30 mouse cellular contexts compared by ENCODE assay signal in the genomic region with DNA sequence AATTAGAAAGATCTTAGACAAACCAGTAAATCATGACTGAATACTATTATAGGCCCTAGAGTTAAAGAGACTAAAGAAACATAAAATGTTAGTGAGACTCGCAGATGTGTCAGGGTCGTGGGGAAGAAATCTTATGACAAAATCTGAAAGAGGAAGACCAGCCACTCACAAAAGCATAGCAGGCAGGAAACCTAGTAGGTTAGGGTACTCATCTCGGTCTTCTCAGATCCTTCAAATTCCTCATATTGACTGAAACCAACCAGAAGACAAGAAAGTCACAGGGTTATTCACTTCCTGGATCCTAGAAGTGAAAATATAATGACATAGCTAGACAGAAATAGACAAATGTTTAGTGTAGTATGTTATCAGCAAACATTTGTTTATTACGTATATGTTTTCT.
"Had no signal": no experiment of that assay in that cellular context is flagged by ENCODE, and none has a peak within 500 bp of the region (broad histone marks: within the 10 kb centered on the region; RNA-seq: fewer than 3 reads in every experiment).

No protein-coding gene starts in this region.

- H3K36me3 ChIP-seq: limb, embryonic 10.5 days; limb, embryonic 12.5 days; limb, embryonic 13.5 days; limb, embryonic 15.5 days; liver, embryonic 12.5 days; liver, embryonic 13.5 days; liver, embryonic 15.5 days; lung, embryonic 15.5 days; midbrain, embryonic 10.5 days; midbrain, embryonic 12.5 days; midbrain, embryonic 13.5 days; midbrain, embryonic 15.5 days had no signal

- H3K4me1 ChIP-seq: limb, embryonic 10.5 days; limb, embryonic 12.5 days; limb, embryonic 13.5 days; limb, embryonic 15.5 days; liver, embryonic 12.5 days; liver, embryonic 13.5 days; liver, embryonic 15.5 days; lung, embryonic 15.5 days; megakaryocyte, embryonic 14.5 days; midbrain, embryonic 10.5 days; midbrain, embryonic 12.5 days; midbrain, embryonic 13.5 days; midbrain, embryonic 15.5 days had no signal

- H3K9me3 ChIP-seq: limb, embryonic 10.5 days; limb, embryonic 12.5 days; limb, embryonic 13.5 days; limb, embryonic 15.5 days; liver, embryonic 12.5 days; liver, embryonic 13.5 days; liver, embryonic 15.5 days; lung, embryonic 15.5 days; megakaryocyte, embryonic 14.5 days; midbrain, embryonic 10.5 days; midbrain, embryonic 12.5 days; midbrain, embryonic 13.5 days; midbrain, embryonic 15.5 days had no signal

- H3K27me3 ChIP-seq: limb, embryonic 12.5 days; limb, embryonic 13.5 days; limb, embryonic 15.5 days; liver, embryonic 12.5 days; liver, embryonic 13.5 days; liver, embryonic 15.5 days; lung, embryonic 15.5 days; megakaryocyte, embryonic 14.5 days; midbrain, embryonic 12.5 days; midbrain, embryonic 13.5 days; midbrain, embryonic 15.5 days had no signal

- DNase-seq: left cerebral cortex, postnatal 4 days; liver; liver, embryonic 13.5 days; liver, postnatal 0 days; lung, adult 18-20 months; lung, adult 2 months; lung, embryonic 14.5 days; lung, postnatal 10 days; lung, postnatal 14 days; lung, postnatal 36 days; lung, postnatal 4 days; midbrain, embryonic 14.5 days had no signal

- H3K4me3 ChIP-seq: left cerebral cortex, adult 2 months; limb, embryonic 10.5 days; limb, embryonic 12.5 days; limb, embryonic 13.5 days; limb, embryonic 15.5 days; liver, embryonic 12.5 days; liver, embryonic 13.5 days; liver, embryonic 15.5 days; lung, embryonic 15.5 days; megakaryocyte, embryonic 14.5 days; midbrain, embryonic 10.5 days; midbrain, embryonic 12.5 days; midbrain, embryonic 13.5 days; midbrain, embryonic 15.5 days; myocyte had no signal

- H3K4me2 ChIP-seq: limb, embryonic 12.5 days; limb, embryonic 13.5 days; limb, embryonic 15.5 days; liver, embryonic 11.5 days; liver, embryonic 12.5 days; liver, embryonic 13.5 days; liver, embryonic 15.5 days; lung, embryonic 14.5 days; lung, embryonic 15.5 days; midbrain, embryonic 11.5 days; midbrain, embryonic 12.5 days; midbrain, embryonic 13.5 days; midbrain, embryonic 15.5 days had no signal

- H3K27ac ChIP-seq: left cerebral cortex, adult 2 months; limb, embryonic 10.5 days; limb, embryonic 12.5 days; limb, embryonic 13.5 days; limb, embryonic 15.5 days; liver, embryonic 12.5 days; liver, embryonic 13.5 days; liver, embryonic 14.5 days; liver, embryonic 15.5 days; lung, embryonic 15.5 days; macrophage; midbrain, embryonic 10.5 days; midbrain, embryonic 12.5 days; midbrain, embryonic 13.5 days; midbrain, embryonic 15.5 days had no signal

- H3K9ac ChIP-seq: limb, embryonic 12.5 days; limb, embryonic 13.5 days; limb, embryonic 15.5 days; liver, embryonic 12.5 days; liver, embryonic 13.5 days; liver, embryonic 14.5 days; liver, embryonic 15.5 days; liver, postnatal 0 days; lung, embryonic 14.5 days; lung, embryonic 15.5 days; midbrain, embryonic 12.5 days; midbrain, embryonic 13.5 days; midbrain, embryonic 15.5 days had no signal
